Mouse (Mus musculus) urinary bladder, postnatal 36 days (tissue): ENCODE measurements around the gene Nup88.

Experiments
- DNase-seq, 2 experiments: peaks; one replicate each; pipeline ENCODE4 v3.0.0; 2022; ENCODE audit warnings: low spot score in 2 of 2, mixed read lengths in 1 of 2

Nup88 gene

GRCm38 (mm10) chr11:70969821-70970559, at the start of gene Nup88, which contains the start of gene Rpain:
Gene Nup88, minus strand, starts transcription at chr11:70969973.
Gene Rpain, plus strand, starts transcription at chr11:70970213.
- peak; percentile 88 to 93 for DNase-seq

GRCm38 (mm10) chr11:71018416-71019200, 48.8 kb upstream of the Nup88 start:
- no peak for DNase-seq

DNA sequence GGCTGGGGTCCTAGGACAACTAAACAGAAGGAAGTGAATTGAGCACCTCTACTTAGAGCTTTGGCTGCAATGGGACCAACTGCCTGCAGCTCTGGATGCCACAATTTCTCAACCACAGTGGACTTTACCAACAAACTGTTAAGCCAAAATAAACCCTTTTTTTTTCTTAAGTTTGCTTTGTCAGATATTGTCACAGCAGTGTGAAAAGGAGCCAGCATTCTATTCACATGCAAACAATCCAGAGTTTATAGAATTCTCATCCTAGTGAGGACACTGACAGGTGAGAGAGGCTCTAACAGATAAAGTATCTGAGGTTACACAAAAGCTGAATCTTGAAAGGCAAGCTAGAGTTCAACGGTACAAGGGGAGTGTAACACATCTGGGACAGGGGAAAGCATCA, 47.3 kb upstream of the Nup88 start:
- DNase-seq = no peak

DNA sequence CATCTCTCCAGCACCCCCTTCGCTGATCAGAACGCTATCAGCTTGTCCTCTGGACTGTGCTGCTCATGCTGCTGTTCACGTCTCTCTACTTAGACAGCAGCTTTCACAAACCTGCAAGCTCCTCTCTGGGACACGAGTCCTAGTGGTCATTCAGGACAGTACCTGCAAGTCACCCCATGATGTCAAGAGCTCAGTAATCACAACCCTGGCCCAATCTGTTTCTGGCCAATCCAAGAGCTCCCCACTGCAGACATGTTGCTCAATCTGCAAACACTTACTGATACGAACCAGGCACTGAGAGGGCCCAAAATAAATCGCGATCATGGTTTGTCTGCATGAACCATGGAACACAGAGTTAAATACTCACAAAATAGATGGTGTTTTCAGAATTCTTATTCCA, 43.0 kb upstream of the Nup88 start:
- no peak for DNase-seq

DNA sequence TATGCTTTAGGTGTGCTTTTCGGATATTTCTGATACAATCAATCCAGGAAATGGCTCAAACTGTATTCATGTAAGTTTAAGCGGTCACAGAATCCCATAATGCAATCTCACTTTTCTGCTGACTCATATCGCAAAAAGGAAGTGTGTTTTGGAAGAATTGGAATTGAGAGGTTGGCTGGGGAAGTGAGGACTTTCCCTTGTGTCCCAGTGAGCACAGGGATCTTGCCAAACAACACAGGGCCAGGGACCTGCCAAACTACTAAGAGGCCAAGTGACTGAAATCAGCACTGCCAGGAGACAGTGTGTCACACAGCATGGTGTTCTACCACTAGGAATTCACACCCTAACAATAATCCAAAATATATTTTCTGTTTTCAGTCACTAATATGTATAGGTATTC, 38.5 kb upstream of the Nup88 start:
- DNase-seq = peak in 1 of 2 experiments; percentile 48

GRCm38 (mm10) chr11:71007831-71008230, 38.1 kb upstream of the Nup88 start:
- no peak for DNase-seq

GRCm38 (mm10) chr11:71007026-71007425, 37.3 kb upstream of the Nup88 start:
- DNase-seq = no peak

GRCm38 (mm10) chr11:71005046-71005445, 35.3 kb upstream of the Nup88 start:
- DNase-seq = no peak

DNA sequence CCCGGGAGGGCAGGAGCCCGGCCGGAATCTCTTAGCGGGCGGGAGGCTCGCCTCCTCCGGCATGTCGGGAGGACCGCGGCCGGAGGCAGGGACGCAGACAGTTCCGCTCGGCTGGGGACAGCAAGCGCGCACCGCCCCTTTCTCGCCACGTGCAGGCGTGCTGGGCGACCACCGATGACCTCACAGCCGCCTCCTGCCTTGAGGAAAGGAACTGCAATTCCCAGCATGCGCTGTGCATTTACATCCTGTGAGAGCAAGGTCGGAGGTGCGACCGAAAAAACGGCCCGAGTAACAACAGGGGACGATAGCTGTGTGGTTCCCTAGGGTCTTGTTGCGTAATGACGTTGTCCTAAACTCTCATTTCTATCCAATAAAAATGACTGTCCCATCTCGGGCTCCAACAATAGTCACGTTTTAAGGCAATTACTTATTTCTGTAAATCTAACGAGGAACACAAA, 34.6 kb upstream of the Nup88 start, which contains the start of gene Dhx33:
Dhx33 (minus strand) TSS at position 122 of the 458 bp plus-strand sequence.
- DNase-seq = peak; percentile 92 to 96

- DNase-seq = no peak
Observed at GRCm38 (mm10) chr11:71003611-71004315, 34.0 kb upstream of the Nup88 start.

DNA sequence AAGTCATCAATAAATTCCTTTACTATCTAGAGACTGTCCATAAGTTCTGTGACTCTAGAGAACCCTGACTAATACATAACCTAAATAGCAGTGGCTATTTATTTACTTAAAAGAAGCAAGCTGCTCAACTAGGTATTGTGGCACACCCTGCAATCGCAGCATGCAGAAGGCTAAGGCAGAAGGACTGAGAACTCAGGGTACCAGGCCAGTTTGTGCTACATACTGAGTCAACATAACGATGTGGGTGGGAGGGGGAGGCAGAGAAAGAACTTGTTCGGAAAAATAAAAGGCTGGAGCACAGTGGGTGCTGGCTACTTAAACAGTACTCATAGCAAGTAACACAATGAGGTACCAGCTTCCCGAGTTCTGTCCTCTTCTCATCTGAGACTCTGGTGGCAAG, 31.4 kb upstream of the Nup88 start:
- DNase-seq = no peak

GRCm38 (mm10) chr11:70982557-70983228, 12.9 kb upstream of the Nup88 start, which contains the start of gene C1qbp:
Gene C1qbp, minus strand, starts transcription at chr11:70983026.
- peak; percentile 89 to 93 for DNase-seq

GRCm38 (mm10) chr11:70982030-70982429, 12.3 kb upstream of the Nup88 start:
- no peak for DNase-seq

GRCm38 (mm10) chr11:70980751-70981510, 11.2 kb upstream of the Nup88 start:
- no peak for DNase-seq

GRCm38 (mm10) chr11:70980232-70980631, 10.5 kb upstream of the Nup88 start:
- DNase-seq = no peak

DNA sequence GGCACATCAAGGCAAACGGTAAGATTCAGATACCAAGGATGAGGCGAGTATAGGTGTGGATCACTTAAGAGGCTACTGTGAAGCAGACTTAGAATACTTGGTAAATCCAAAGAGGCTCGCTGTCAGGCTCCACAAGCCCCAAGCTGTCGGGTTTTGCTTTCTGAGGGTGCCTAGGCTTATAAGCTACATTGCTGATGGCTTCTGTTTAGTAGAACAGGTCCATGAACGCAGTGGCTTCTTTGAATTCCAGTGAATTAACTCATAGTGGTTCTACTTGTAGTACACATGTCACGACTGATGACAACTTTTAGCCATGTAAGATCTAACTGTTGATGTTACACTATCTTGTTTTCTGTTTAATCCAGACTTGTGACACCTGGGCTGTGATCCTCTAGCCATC, 7.5 kb upstream of the Nup88 start:
- DNase-seq = no peak

- no peak for DNase-seq
Observed at GRCm38 (mm10) chr11:70975193-70975592, 5.4 kb upstream of the Nup88 start.

- no peak for DNase-seq
Observed at GRCm38 (mm10) chr11:70973947-70974346, 4.2 kb upstream of the Nup88 start.

DNA sequence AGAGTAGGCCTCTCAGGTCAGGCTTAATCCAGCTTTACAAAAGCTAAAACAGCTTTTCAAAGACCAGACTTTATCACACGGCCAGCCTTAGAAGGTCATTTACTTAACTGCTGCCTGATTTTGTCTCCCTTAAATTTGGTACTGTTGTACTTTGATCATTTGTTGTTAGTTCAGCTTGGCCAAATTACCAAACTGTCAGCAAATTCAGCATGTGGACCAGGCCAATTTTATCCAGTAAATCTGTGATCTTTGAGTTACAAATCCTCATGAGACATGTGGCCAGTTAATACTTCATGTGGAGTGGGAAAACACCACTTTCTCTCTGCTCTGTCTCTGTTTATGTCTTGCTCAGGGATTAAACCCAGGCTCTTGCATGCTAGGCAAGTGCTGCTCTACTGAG, 2.8 kb upstream of the Nup88 start:
- DNase-seq = no peak
